Mouse (Mus musculus): Measurements from ENCODE around the gene Dram1. TPM values are rescaled to one million over a fixed set of nuclear protein-coding genes. Genes with fewer than 3 reads are reported as not detected.

Dram1 gene
- total RNA-seq, 2 experiments from 2014 or later: 0.88 to 1.5 TPM

DNA sequence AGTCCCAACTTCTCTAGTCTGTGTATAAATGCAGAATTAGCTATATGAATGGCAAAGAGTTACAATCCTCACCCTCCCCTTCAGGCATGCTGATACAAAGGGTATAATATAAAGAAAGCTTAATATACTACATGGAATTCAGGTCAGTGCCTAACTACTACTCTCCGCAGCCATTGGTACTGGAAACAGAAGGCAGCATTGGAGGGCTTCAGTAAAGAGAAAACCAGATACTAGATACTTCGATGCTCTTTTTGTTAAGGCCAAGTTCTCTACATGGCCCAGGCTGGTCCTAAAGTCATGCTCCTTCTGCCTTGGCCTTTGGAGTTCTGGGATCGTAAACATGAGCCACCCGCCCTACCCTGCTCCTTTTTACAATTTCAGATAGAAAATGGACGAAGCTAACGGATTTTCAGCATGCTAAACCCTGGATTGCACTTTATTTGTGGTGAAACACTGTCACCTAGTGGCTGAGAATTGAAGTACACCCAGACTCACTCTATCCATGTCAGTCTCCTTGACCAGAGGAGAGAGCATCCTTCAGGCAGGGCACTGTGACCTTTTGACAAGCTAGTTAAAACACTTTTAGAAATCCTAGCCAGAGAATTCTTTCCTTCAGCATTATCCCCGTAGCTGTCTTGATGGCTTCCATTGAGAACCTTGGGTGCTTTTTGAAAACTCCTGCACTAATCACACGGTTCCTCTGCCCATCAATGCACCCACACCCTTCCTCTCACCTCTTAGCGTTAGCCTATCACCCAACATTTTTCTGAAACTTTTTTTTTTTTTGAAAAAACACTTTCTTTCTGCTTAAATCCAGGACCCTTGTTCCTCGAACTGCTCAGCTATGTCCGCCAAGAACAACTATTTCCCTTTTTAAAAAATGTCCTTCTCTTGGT lies 51.5 kb downstream of the Dram1 start:
- Histone ChIP-seq H3K4me3 (peak overlapping the region; percentile 48), H3K27ac (no peak overlapping the region)
- TF ChIP-seq CTCF (conservative IDR thresholded peaks at IDR 0.05): peak; percentile 100
- peak; percentile 74 to 88 for DNase-seq (ENCODE audit: low spot score in 2 of 2)

DNA sequence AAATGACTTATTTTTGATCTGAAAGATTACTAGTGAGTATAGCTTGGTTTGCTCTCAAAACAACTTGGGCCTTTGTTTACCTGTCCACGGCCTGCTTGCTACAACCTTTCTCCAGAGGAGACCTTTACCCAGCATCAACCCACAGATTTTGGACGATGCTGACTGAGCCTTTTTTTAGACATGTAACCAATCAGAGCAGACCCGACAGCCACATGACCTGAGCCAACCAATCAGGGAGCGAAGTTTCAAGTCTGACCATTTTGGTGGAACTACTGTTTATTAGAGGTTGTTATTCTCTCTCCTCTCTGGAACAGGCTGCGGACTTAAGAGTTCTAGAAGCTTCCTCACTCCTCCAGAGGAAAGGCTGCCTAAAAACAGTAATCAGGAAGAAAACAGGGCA lies 57.1 kb downstream of the Dram1 start:
- TF ChIP-seq CTCF (conservative IDR thresholded peaks at IDR 0.05): no peak
- Histone ChIP-seq H3K4me3 (no peak overlapping the region), H3K27ac (no peak overlapping the region)
- DNase-seq (ENCODE audit: low spot score in 2 of 2): no peak

DNA sequence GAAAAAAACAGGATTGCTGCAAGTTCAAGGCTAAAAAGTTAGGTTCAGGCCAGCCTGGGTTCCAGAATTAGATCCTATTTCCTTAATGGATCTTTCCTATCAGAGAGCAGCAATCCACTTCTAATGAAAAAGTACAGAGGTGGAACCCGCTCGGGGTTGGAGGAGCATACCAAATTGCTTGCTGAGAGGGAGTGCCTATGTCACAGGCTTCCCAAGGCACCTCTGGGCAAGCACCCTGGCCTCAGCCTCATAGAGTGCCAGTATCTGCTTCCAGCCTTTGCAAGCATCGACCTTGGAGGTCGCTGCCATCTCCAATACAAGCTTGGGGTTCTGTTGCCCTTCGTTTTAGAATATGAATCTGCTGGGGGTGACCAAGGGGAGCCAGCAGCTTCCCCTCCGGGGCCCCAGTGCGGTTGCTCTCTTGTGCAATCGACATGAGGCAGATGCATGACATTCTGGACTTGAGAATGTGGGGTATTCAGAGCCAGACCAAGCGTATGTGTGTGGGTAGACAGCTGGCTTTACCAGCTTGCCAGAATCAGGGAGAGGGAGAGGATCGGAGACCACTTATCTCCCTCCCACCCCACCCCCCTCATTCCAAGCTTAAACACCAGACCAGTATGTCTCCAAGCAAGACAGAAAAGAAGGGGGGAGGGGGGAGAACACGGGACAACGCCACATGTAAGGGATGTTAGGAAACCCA lies 58.0 kb downstream of the Dram1 start:
- Histone ChIP-seq H3K4me3 (no peak overlapping the region), H3K27ac (no peak overlapping the region)
- TF ChIP-seq CTCF (conservative IDR thresholded peaks at IDR 0.05): no peak
- DNase-seq (ENCODE audit: low spot score in 2 of 2): no peak

DNA sequence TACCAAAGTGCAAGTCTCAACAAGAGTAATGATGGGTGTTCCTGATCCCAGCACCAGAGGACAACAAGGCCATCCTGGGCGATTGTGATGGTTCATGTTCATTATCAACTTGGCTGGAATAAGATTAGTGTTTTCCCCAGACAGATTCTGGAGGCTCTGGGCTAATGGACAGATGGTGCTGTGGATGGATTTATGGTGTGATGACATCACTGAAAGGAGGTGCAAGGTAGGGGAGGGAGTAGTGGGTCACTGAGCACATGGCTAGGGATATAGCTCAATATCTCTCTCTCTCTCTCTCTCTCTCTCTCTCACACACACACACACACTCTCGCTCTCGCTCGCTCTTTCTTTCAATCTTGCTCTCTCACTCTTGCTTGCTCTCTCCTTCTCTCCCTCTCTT lies 60.7 kb downstream of the Dram1 start:
- DNase-seq (ENCODE audit: low spot score in 2 of 2): no peak
- H3K4me3 ChIP-seq: no peak overlapping the region
- no peak overlapping the region for H3K27ac ChIP-seq
- no peak for TF ChIP-seq CTCF (conservative IDR thresholded peaks at IDR 0.05)

DNA sequence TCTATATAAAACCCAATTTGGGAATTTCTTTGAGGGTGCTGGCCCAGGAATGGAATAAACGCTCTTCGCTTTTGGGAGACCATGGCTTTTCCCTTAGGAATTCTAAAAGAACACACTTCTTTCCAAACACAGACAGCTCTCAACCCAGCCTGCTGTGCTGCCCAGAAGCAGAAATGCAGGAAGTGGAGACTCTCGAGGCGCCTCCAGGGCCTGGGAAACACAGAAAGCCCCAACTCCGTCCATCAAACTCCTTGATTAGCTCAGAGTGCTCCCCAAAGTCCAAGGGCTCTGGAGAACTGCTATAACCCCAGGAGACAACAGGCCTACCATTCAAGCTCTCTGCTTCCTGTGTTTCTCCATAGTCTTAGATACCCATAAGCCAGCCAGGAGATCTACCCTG lies 61.7 kb downstream of the Dram1 start:
- H3K27ac ChIP-seq: no peak overlapping the region
- no peak overlapping the region for H3K4me3 ChIP-seq
- TF ChIP-seq CTCF (conservative IDR thresholded peaks at IDR 0.05): no peak
- no peak for DNase-seq (ENCODE audit: low spot score in 2 of 2)

DNA sequence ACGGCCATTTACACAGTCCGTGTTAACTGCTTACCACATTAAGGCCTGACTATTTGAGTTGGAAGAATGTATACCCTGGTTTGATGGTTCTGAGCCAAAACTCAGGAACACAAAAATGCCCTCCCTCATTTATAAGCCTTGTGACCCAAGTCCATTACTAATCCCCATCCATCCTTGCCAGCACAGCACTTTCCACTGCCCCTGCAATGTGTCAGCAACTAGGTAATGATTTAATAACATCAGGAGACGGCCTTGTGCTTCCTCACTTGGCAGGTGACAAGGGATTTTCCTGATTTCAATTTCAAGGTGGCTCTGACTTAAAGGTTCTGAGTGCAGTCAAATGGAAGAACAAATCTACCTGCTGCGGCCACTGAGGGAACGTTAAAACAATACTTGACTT lies 64.0 kb downstream of the Dram1 start:
- no peak overlapping the region for H3K27ac ChIP-seq
- no peak for TF ChIP-seq CTCF (conservative IDR thresholded peaks at IDR 0.05)
- H3K4me3 ChIP-seq: no peak overlapping the region
- DNase-seq (ENCODE audit: low spot score in 2 of 2): no peak

DNA sequence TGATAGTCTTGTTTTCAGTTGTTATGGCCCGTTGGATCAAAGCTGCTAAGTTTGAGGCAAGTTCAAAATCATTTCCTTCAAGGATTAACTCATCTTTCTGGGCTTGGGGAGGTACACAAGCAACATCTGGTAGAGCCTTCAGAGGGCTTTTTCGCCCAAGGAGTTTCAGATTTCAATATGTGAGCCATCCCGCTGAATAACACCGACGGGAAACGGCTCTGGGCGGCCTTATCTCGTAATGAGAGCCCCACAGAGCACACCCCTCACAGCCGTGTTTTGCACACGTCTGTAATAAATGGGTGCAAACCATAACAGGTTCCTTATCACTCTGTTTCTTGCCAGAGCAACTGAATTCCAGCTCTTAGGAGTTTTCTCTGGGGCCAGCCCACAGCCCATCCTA lies 69.0 kb downstream of the Dram1 start:
- no peak for TF ChIP-seq CTCF (conservative IDR thresholded peaks at IDR 0.05)
- DNase-seq (ENCODE audit: low spot score in 2 of 2): no peak
- no peak overlapping the region for H3K27ac ChIP-seq
- H3K4me3 ChIP-seq: no peak overlapping the region

DNA sequence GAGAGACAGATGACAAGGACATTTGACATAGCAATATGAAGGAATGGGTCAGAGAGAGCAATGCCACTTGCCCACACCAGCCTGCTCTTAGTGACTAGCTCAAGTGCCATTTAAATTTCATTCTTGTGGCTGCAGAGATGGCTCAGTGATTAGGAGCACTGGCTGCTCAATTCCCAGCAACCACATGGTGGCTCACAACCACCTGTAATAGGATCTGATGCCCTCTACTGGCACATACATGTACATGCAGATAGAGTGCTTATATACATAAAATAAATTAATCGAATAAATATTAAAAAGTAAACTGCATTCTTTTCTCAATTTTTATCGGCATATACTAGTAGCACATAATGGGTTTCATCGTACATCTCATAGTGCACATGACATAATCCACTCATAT lies 72.6 kb downstream of the Dram1 start:
- no peak overlapping the region for H3K27ac ChIP-seq
- no peak overlapping the region for H3K4me3 ChIP-seq
- no peak for DNase-seq (ENCODE audit: low spot score in 2 of 2)
- TF ChIP-seq CTCF (conservative IDR thresholded peaks at IDR 0.05): peak; percentile 59

DNA sequence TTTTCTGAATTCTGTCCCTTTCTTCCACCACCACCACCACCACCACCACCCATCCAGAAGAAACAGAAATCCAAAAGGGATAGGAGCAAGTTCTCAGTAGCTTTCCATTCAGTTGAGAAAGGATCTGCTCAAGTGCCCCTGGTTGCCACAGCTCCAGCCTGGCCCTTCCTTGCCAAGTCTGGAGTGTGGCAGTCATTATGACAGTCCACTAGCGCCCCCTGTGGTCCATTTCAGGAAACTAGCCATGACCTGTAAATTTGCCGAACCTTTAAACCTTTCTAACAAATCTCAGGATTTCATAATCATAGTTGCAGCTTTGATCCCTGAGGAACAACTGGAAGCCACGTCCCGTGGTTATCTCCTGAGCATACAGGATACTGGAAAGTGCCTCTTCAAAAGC lies 74.6 kb downstream of the Dram1 start:
- Histone ChIP-seq H3K4me3 (no peak overlapping the region), H3K27ac (no peak overlapping the region)
- TF ChIP-seq CTCF (conservative IDR thresholded peaks at IDR 0.05): peak; percentile 84
- DNase-seq (ENCODE audit: low spot score in 2 of 2): peak; percentile 72 to 83

DNA sequence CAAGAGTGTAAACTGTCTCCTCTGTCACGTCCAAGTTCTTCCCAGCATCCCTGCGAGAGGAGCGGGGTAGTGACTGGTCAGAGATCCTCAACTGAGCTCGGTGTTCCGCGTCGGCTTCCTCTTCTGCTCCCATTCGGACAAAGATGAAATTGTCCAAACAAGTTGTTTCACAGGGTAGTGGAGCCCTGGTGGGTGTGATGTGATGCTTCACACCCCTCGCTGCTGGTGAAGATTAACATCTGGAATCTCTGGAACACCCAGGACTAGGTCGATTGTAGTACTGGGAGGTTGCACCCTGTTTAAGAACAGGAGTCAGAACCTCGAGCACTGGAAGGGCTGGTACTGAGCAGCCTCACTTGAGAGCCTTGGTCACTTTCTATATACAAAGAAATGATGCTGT lies 75.8 kb downstream of the Dram1 start:
- H3K27ac ChIP-seq: no peak overlapping the region
- DNase-seq (ENCODE audit: low spot score in 2 of 2): no peak
- TF ChIP-seq CTCF (conservative IDR thresholded peaks at IDR 0.05): no peak
- H3K4me3 ChIP-seq: no peak overlapping the region

DNA sequence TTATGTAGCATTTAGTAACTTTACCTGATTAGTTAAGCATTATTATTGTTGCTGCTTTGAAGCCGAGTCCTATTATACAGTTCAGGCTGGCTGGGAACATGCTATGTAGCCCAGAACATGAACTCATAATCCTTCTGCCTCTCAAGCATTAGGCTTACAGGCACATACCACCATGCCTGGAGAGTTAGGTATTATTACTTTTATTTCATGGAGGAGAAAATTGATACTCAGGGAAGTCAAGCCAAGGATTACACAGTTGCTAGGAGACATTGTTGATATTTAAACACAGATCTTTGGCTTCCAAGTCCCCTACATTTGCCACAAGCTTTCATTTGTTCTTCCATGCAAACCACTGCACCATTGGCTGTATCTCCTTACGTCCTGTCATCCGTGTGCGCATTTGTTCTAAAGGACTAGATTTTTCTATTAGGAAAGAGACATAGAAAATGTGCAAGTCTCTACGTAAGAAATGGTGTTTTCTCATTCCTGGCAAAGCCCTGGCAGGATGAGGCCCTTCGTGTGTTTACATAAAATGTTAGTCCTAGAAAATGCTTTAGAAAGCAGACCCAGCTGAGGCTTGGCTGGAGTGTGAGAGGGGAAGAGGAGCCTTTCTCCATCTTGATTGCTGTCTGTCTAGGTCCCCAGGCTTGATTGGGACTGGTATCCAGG lies 76.9 kb downstream of the Dram1 start:
- no peak overlapping the region for H3K27ac ChIP-seq
- no peak for TF ChIP-seq CTCF (conservative IDR thresholded peaks at IDR 0.05)
- no peak overlapping the region for H3K4me3 ChIP-seq
- DNase-seq (ENCODE audit: low spot score in 2 of 2): no peak

DNA sequence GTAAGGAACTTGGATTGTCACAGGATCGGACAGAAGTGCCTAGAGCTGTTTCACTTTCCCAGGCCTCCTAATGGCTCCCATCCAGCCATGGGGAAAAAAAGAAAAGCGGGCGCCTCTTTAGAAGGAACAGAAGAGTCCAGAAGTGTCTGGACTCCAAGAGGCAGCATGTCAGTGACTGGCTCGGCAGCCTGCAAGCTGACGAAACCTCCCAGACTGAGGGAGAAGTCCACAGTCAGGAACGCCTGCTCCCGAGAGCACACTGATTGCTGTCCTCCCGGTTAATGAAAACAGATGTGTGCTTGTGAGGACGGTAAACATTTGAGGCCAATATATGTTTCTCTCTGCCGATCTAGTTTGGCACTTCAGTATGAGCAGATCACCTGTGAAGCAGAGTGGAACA lies 81.9 kb downstream of the Dram1 start:
- DNase-seq (ENCODE audit: low spot score in 2 of 2): no peak
- TF ChIP-seq CTCF (conservative IDR thresholded peaks at IDR 0.05): no peak
- no peak overlapping the region for H3K4me3 ChIP-seq
- H3K27ac ChIP-seq: no peak overlapping the region

DNA sequence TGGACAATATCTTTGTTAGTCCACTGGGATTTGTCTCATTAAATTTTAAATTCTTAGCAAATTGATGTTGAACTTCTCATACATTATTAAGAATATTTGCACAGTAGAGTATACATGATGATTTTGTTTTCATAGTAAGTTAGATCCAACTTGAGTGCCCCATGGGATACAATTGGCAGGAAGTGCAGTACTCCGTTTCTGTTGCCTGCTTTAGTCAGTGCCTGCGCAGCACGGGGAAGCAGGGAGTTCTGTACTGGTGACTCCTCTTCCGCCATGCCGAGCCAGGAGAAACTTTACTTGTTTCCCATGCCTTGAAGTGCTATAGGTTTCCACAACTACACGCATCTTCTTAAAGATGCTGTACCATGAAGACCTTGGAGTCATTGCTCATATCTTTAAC lies 83.8 kb downstream of the Dram1 start:
- Histone ChIP-seq H3K4me3 (no peak overlapping the region), H3K27ac (no peak overlapping the region)
- no peak for DNase-seq (ENCODE audit: low spot score in 2 of 2)
- no peak for TF ChIP-seq CTCF (conservative IDR thresholded peaks at IDR 0.05)

All from layer of hippocampus, adult 2 months (tissue).